Mouse (Mus musculus): Measurements from ENCODE around the gene Tubb2a.

- TF ChIP-seq POLR2A (IDR thresholded peaks at IDR 0.05; ENCODE audit: borderline replicate concordance, control insufficient read depth, low read depth, low read length) (no peak), CTCF (IDR thresholded peaks at IDR 0.05; ENCODE audit: control insufficient read depth, insufficient read depth, low read length) (no peak)
These were observed 22.9 kb upstream of the Tubb2a start for GRCm38 (mm10) chr13:34100733-34101132.

All from bone marrow, adult 2 months (tissue).